Mouse (Mus musculus) kidney, embryonic 16.5 days (tissue): ENCODE measurements around the gene Rfpl4b. TPM values are rescaled to one million over a fixed set of nuclear protein-coding genes. Genes with fewer than 3 reads are reported as not detected.
"Not testable (repeated sequence)": the region's sequence is repeated elsewhere in the genome, so short reads cannot be mapped to it uniquely, and the experiment has no call there.

Experiments
- ATAC-seq: fragments of 200-750 bp; cut with Nextera tagmentation; 2 replicates; pipeline ENCODE4 v1.8.0; 2017; ENCODE audit warnings: moderate TSS enrichment; ENCODE audit not compliant: low FRiP score, low TSS enrichment
- H3K27ac ChIP-seq: fragments of 300-500 bp; sonication (generic); 2 replicates; pipeline ENCODE4 v1.5.1; 2014; ENCODE audit warnings: low read length
- H3K27me3 ChIP-seq: fragments of 300-500 bp; sonication (generic); 2 replicates; pipeline ENCODE4 v1.6.1; 2014; ENCODE audit warnings: low read length, control low read depth, mixed read lengths; ENCODE audit not compliant: insufficient read depth
- H3K36me3 ChIP-seq: fragments of 300-500 bp; sonication (generic); 2 replicates; pipeline ENCODE4 v1.6.1; 2014; ENCODE audit warnings: low read length, control low read depth, mixed read lengths; ENCODE audit not compliant: insufficient read depth
- H3K4me1 ChIP-seq: fragments of 300-500 bp; sonication (generic); 2 replicates; pipeline ENCODE4 v1.6.1; 2014; ENCODE audit warnings: low read length, control low read depth, mixed read lengths; ENCODE audit not compliant: insufficient read depth
- H3K4me2 ChIP-seq: fragments of 300-500 bp; sonication (generic); replicated peaks from 2 replicates; pipeline ENCODE4 v1.6.1; 2014; ENCODE audit warnings: low read depth, low read length
- H3K4me3 ChIP-seq: fragments of 300-500 bp; sonication (generic); 2 replicates; pipeline ENCODE4 v1.5.1; 2014; ENCODE audit warnings: mild to moderate bottlenecking, low read length
- H3K9ac ChIP-seq: fragments of 300-500 bp; sonication (generic); replicated peaks from 2 replicates; pipeline ENCODE4 v1.6.1; 2014; ENCODE audit warnings: low read length
- H3K9me3 ChIP-seq: fragments of 300-500 bp; sonication (generic); 2 replicates; pipeline ENCODE4 v1.6.1; 2016; ENCODE audit warnings: low read length, control low read depth
- WGBS: fragments of 180-500 bp; shearing (Covaris S2); extraction: QIAGEN DNeasy Blood & Tissue Kit; methylation state at CpG from one replicate; pipeline ENCODE4 v1.1.7; 2014; 5-methylcytosine and 5-hydroxymethylcytosine counted together
- polyA plus RNA-seq: library from polyadenylated mRNA; unstranded; fragments of >200 nt; fragmentation: Nextera tagmentation; extraction: Ambion mirVana; gene quantifications from 2 replicates; pipeline ENCODE4 v1.2.1, GENCODE M21; 2015

Gene Rfpl4b
- not detected in 2 replicates for polyA plus RNA-seq

DNA sequence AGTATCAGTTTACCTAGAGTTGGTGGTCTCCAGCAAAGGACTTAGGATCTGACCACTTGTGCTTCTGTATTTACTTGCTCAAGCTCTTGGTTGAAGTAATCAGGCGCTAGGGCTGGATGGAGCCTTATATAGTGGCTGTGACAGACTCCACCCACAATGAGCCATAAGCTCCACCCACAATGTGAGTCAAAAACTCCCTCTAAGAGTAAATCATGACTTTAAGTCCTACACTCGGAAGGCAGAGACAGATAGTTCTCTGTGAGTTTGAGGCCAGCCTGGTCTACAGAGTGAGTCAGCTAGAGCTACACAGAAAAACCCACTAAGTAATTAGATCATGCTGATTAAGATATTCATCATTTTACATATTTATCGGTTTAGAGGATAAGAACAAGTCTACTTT, at the start of gene Rfpl4b:
Gene Rfpl4b, minus strand, starts transcription at position 101 of the 400 bp plus-strand sequence.
- Histone ChIP-seq H3K36me3 (no peaks in the 10 kb centered on the region), H3K4me2 (no peak within 1 kb of the TSS), H3K4me1 (no peaks in the 10 kb centered on the region), H3K9me3 (peaks cover 7% of the 10 kb centered on the region; the same call in 1 of the 2 replicates), H3K27me3 (no peaks in the 10 kb centered on the region), H3K9ac (no peak within 1 kb of the TSS), H3K4me3 (no peak within 1 kb of the TSS), H3K27ac (no peak within 1 kb of the TSS)
- WGBS: 90% methylated on average over 3 of the region's 3 CpGs
- ATAC-seq: no peak

DNA sequence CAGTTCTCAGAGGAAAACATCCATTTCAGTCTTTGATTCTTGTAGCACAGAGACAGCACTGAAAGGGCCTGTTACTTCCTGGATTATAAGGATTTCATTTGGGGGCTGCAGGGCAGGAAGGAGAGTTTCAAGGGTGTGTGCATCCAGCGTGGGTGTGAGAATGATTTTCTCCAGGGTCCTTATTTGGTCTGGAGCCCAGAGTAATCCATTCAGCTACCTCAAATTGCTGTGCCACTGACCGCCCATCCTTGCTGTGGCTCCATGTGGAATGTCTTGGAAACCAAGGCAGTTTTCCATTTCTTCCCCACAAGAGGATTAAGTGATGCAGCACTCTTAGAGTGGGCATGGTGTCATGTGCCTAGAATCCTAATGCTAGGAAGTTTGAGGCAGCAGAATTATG, 33.6 kb upstream of the Rfpl4b start:
- 60% methylated on average over 2 of the region's 2 CpGs for WGBS
- no peak for ATAC-seq
- H3K9me3 ChIP-seq: no peaks in the 10 kb centered on the region
- no peak overlapping the region for H3K4me3 ChIP-seq
- H3K9ac ChIP-seq: no peak overlapping the region
- no peaks in the 10 kb centered on the region for H3K27me3 ChIP-seq
- no peaks in the 10 kb centered on the region for H3K36me3 ChIP-seq
- no peaks in the 10 kb centered on the region for H3K4me1 ChIP-seq
- no peak overlapping the region for H3K4me2 ChIP-seq
- H3K27ac ChIP-seq: no peak overlapping the region

DNA sequence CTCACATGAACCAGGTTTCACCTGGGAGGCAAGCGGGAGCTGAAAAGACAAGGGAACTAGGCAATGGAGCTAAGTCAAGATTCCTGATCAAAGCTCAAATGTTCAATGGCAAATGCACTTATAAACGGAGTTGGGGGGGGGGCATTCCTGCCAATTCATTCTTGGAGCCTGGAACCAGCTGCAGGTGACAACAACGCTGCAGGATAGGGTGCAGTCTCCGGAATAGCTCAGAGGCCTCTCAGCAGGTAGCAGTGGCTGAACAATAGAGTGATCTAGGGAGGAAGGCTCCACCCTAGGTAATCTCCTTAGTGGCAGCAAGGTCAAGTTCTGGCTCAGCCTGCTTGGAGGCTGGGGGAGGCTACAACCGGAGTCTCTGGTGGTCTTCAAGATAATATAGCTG, 28.4 kb upstream of the Rfpl4b start:
- not testable (repeated sequence) for H3K4me3 ChIP-seq, H3K4me1 ChIP-seq, H3K4me2 ChIP-seq, H3K9ac ChIP-seq, ATAC-seq, H3K9me3 ChIP-seq, H3K27ac ChIP-seq, H3K36me3 ChIP-seq, H3K27me3 ChIP-seq
- 58% methylated on average over 5 of the region's 5 CpGs for WGBS

DNA sequence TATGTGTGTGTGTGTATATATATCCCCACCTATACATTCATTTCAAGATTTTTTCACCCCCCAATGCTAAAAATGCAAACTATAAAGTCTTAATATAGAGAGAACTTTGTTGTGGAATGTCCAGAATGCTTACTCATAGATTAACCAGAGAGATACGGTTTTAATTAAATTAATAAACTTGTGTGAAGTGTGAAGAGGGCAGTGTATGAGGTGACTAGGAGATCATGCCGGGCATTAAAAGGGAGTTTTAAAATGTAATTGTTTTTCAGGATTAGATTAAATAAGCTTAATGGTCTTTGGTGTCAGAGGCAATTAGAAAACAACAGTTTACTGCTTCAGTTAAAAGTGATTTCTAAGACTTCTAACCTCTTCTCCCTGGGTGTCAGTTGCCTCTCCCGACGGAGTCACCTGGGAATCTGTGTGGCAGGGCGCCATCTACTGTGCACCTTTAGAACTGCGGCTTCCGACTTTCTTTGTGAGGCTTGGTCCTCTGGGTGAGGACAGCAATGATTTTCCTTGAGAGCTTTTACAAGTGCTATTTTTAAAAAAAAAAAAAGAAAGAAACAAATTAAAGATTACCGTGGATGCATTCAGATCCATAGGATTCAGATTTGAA, 27.4 kb upstream of the Rfpl4b start:
- Histone ChIP-seq H3K27ac (no peak overlapping the region), H3K9me3 (no peaks in the 10 kb centered on the region), H3K27me3 (no peaks in the 10 kb centered on the region), H3K4me2 (no peak overlapping the region), H3K4me3 (no peak overlapping the region), H3K4me1 (no peaks in the 10 kb centered on the region), H3K9ac (no peak overlapping the region), H3K36me3 (no peaks in the 10 kb centered on the region)
- no peak for ATAC-seq
- 15% methylated on average over 8 of the region's 8 CpGs for WGBS

DNA sequence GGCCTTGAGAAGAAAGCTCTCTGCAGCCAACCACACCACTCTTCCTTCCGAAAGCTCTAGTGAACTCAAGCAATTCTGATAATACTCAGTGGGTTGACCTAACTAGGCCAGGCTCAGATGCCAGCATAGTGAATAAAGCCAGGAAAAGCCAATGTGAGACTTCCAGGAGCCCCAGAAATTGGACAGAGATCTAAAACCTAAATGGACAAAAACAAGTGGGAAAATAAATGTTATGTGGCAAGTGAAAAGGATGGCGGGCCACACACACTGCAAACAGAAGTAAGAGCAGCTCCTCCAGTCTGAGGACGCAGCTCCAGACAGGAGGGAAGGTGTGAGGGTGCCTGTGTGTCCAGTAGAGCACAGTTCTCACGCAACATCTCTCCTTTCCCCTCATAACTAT, 26.7 kb upstream of the Rfpl4b start:
- Histone ChIP-seq H3K27me3 (no peaks in the 10 kb centered on the region), H3K4me3 (no peak overlapping the region), H3K4me1 (no peaks in the 10 kb centered on the region), H3K9ac (no peak overlapping the region), H3K36me3 (no peaks in the 10 kb centered on the region), H3K4me2 (no peak overlapping the region), H3K27ac (no peak overlapping the region), H3K9me3 (no peaks in the 10 kb centered on the region)
- ATAC-seq: no peak
- 93% methylated on average over 4 of the region's 4 CpGs for WGBS

DNA sequence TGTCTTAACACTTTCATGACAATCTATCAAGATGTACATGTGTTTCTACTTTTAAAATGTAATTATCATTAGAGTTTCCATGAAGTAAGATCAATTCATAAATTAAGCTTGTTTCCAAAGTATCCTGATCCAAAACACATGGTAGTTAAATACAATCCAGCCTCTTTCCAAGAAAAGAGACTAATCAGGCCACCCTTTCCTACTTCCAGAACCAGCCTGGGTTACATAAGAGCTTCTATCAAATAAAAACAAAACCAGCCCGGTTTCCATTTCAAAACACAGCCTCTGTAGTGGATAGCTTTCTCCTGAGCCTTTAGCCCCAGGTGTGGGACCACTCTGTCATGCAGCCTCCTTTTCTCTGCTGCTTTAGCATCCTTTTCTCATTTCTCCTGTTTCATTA, 2.2 kb upstream of the Rfpl4b start:
- no peaks in the 10 kb centered on the region for H3K27me3 ChIP-seq
- H3K27ac ChIP-seq: no peak overlapping the region
- WGBS: 57% methylated on average over 1 of the region's 1 CpGs
- no peaks in the 10 kb centered on the region for H3K4me1 ChIP-seq
- ATAC-seq: no peak
- no peak overlapping the region for H3K4me2 ChIP-seq
- no peak overlapping the region for H3K9ac ChIP-seq
- peaks cover 9% of the 10 kb centered on the region for H3K9me3 ChIP-seq
- no peaks in the 10 kb centered on the region for H3K36me3 ChIP-seq
- no peak overlapping the region for H3K4me3 ChIP-seq

DNA sequence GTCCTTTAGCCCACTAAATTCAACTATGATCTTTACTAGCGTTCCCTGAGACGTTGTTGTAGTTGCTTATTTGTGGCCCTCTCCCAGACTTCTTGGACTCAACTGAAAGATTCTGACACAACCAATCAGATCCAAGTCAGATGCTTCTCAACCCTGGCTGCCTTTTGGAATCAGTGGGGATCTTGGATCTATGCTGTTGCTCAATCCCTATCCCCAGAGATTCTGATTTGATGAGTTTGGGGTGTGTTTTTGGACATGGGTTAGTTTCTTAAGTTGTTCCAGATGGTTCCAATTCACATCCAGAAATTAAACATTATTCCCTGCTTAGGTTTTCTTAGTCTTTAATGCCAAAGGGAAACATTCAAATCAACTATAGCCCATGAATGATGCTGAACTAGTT, 15.5 kb downstream of the Rfpl4b start:
- no peaks in the 10 kb centered on the region for H3K36me3 ChIP-seq
- no peaks in the 10 kb centered on the region for H3K4me1 ChIP-seq
- no peaks in the 10 kb centered on the region for H3K27me3 ChIP-seq
- no peak overlapping the region for H3K4me2 ChIP-seq
- H3K4me3 ChIP-seq: no peak overlapping the region
- no peak overlapping the region for H3K9ac ChIP-seq
- no peak for ATAC-seq
- 73% methylated on average over 2 of the region's 2 CpGs for WGBS
- H3K27ac ChIP-seq: no peak overlapping the region
- no peaks in the 10 kb centered on the region for H3K9me3 ChIP-seq

DNA sequence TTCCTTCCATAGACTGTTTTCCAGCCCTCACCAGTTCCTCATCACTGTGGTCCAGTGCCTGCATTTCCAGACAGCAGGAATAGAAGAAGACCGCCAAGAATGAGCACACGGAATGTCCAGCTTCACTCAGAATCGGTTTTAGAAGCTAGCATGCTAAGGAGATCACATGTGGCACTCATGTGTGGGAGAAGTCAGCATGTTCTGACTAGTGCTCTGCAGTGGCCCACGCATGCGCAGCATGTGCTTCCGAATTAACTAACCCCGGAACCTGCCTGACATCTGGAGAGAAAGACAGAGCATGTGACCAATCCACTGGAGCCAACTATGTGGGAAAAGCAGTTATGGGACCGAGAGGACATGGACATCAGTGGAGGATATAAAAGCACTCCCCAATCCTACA, 17.5 kb downstream of the Rfpl4b start:
- Histone ChIP-seq H3K4me2 (no peak overlapping the region), H3K27me3 (no peaks in the 10 kb centered on the region), H3K36me3 (no peaks in the 10 kb centered on the region), H3K9ac (no peak overlapping the region), H3K4me1 (no peaks in the 10 kb centered on the region), H3K4me3 (no peak overlapping the region), H3K27ac (no peak overlapping the region), H3K9me3 (no peaks in the 10 kb centered on the region)
- no peak for ATAC-seq
- WGBS: 92% methylated on average over 8 of the region's 8 CpGs

DNA sequence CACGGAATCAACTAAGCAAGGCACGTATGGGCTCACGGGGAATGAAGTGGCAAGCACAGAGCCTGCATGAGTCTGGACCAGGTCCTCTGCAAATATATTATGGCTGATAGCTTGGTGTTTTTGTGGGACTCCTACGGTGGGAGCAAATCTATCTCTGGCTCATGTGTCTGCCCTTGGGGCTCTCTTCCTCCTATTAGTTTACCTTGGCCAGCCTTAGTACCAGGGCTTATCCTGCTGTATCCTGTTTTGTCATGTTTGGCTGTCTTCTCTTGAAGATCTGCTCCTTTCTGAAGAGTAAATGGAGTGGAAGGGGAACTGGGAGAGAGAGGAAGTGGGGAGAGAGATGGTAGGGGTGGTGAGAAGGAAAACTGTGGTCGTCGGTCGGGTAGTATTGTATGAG, 18.3 kb downstream of the Rfpl4b start:
- Histone ChIP-seq H3K4me1 (no peaks in the 10 kb centered on the region), H3K9me3 (no peaks in the 10 kb centered on the region), H3K27ac (no peak overlapping the region), H3K36me3 (no peaks in the 10 kb centered on the region), H3K4me2 (no peak overlapping the region), H3K27me3 (no peaks in the 10 kb centered on the region), H3K9ac (no peak overlapping the region), H3K4me3 (no peak overlapping the region)
- ATAC-seq: no peak
- 92% methylated on average over 7 of the region's 7 CpGs for WGBS

DNA sequence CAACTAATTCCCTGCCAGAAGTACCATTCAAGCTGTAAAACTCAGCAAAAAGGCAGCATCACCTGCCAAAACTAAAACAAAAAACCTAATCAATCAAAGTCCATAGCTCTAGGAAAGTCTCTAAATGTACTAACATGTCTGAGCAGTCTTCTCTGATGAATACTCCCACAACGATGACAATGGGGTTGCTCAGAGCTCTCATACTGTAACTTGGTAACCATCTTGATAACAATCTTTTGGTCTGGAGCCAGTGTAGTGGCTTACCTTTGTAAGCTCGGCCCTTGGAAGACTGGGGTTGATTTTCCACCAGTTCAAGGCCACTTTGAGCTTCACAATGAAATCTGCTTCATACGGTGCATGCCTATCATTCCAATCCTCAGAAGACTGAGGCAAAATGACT, 33.0 kb downstream of the Rfpl4b start:
- H3K4me2 ChIP-seq: no peak overlapping the region
- H3K36me3 ChIP-seq: no peaks in the 10 kb centered on the region
- no peaks in the 10 kb centered on the region for H3K4me1 ChIP-seq
- no peak for ATAC-seq
- no peaks in the 10 kb centered on the region for H3K9me3 ChIP-seq
- no peak overlapping the region for H3K4me3 ChIP-seq
- no peak overlapping the region for H3K27ac ChIP-seq
- WGBS: 65% methylated on average over 3 of the region's 3 CpGs
- no peak overlapping the region for H3K9ac ChIP-seq
- no peaks in the 10 kb centered on the region for H3K27me3 ChIP-seq
